Mouse (Mus musculus) small intestine, adult 2 months (tissue): ENCODE data around the gene Klhl26. TPM values are rescaled to one million over a fixed set of nuclear protein-coding genes. Genes with fewer than 3 reads are reported as not detected.
A peak's percentile ranks its signal among the peaks of the same experiment; 100 is the strongest.

Experiments used
- H3K27ac ChIP-seq: fragments of 200-500 bp; 2 replicates; pipeline ENCODE4 v1.5.1; 2012; ENCODE audit warnings: low read depth, low read length, control low read depth, inconsistent platforms; ENCODE audit not compliant: insufficient read depth
- H3K27me3 ChIP-seq: fragments of 200-500 bp; 2 replicates; pipeline ENCODE4 v1.6.1; 2012; ENCODE audit warnings: mild to moderate bottlenecking, moderate library complexity, low read length, inconsistent platforms; ENCODE audit not compliant: control insufficient read depth, insufficient read depth
- H3K36me3 ChIP-seq: fragments of 200-500 bp; 2 replicates; pipeline ENCODE4 v1.6.1; 2012; ENCODE audit warnings: mild to moderate bottlenecking, low read length, control low read depth, inconsistent platforms; ENCODE audit not compliant: control insufficient read depth, insufficient read depth
- H3K4me1 ChIP-seq: fragments of 200-500 bp; 2 replicates; pipeline ENCODE4 v1.6.1; 2012; ENCODE audit warnings: low read length, inconsistent platforms, mixed read lengths; ENCODE audit not compliant: control insufficient read depth, insufficient read depth, insufficient read length
- H3K4me3 ChIP-seq: fragments of 200-500 bp; 2 replicates; pipeline ENCODE4 v1.5.1; 2012; ENCODE audit warnings: low read depth, mild to moderate bottlenecking, control low read depth, inconsistent platforms, low read length, moderate library complexity
- CTCF ChIP-seq: fragments of 200-500 bp; IDR thresholded peaks from 2 replicates; pipeline ENCODE4 v1.5.1; 2012; ENCODE audit warnings: low read depth, mild to moderate bottlenecking, control low read depth, inconsistent platforms, low read length, moderate library complexity, mixed read lengths; ENCODE audit not compliant: insufficient replicate concordance, insufficient read length; ENCODE audit errors: extremely low read depth
- POLR2A ChIP-seq: fragments of 200-500 bp; IDR thresholded peaks from 2 replicates; pipeline ENCODE4 v1.6.1; 2012; ENCODE audit warnings: low read depth, mild to moderate bottlenecking, control low read depth, inconsistent platforms, low read length, moderate library complexity
- WGBS: fragments of 180-500 bp; shearing (Covaris S2); methylation state at CpG from one replicate; pipeline ENCODE4 v1.1.7; 2018; 5-methylcytosine and 5-hydroxymethylcytosine counted together
- polyA plus RNA-seq: library from polyadenylated mRNA; depleted of rRNA; stranded (reverse); fragments of >200 nt; gene quantifications from 2 replicates; pipeline ENCODE4 v1.2.3, GENCODE M21; 2012

Klhl26 gene
- polyA plus RNA-seq, 1 experiment = 30.8 TPM

- H3K4me1 ChIP-seq = peaks cover 19% of the 10 kb centered on the region
- TF ChIP-seq CTCF = peak; percentile 78
- peak; percentile 33; the same call in 1 of the 2 replicates for TF ChIP-seq POLR2A
- H3K27ac ChIP-seq = no peak within 1 kb of the TSS; the same call in 1 of the 2 replicates
- H3K4me3 ChIP-seq = peak within 1 kb of the TSS; percentile 70
- H3K27me3 ChIP-seq = no peaks in the 10 kb centered on the region
- H3K36me3 ChIP-seq = peaks cover 16% of the 10 kb centered on the region
- 3% methylated on average over 40 of the region's 40 CpGs for WGBS
Measured at GRCm38 (mm10) chr8:70506328-70507026, 29.7 kb upstream of the Klhl26 start, which contains the start of gene Rex1bd. Gene Rex1bd, minus strand, starts transcription at chr8:70506752.

GRCm38 (mm10) chr8:70505698-70506327 is 29.0 kb upstream of the Klhl26 start:
- 35% methylated on average over 32 of the region's 32 CpGs for WGBS
- Histone ChIP-seq H3K4me1 (peaks cover 20% of the 10 kb centered on the region), H3K36me3 (peaks cover 16% of the 10 kb centered on the region), H3K27me3 (no peaks in the 10 kb centered on the region), H3K27ac (no peak overlapping the region; the same call in 1 of the 2 replicates), H3K4me3 (peak overlapping the region; percentile 70)
- no peak for TF ChIP-seq CTCF
- no peak for TF ChIP-seq POLR2A

GRCm38 (mm10) chr8:70504851-70505250 is 28.1 kb upstream of the Klhl26 start:
- Histone ChIP-seq H3K36me3 (peaks cover 16% of the 10 kb centered on the region), H3K4me1 (peaks cover 23% of the 10 kb centered on the region), H3K27ac (no peak overlapping the region), H3K4me3 (no peak overlapping the region), H3K27me3 (no peaks in the 10 kb centered on the region)
- TF ChIP-seq POLR2A = no peak
- peak; percentile 87; the same call in 1 of the 2 replicates for TF ChIP-seq CTCF
- 90% methylated on average over 3 of the region's 3 CpGs for WGBS

- H3K27me3 ChIP-seq = no peaks in the 10 kb centered on the region
- no peak overlapping the region for H3K27ac ChIP-seq
- TF ChIP-seq POLR2A = no peak
- TF ChIP-seq CTCF = no peak
- peaks cover 16% of the 10 kb centered on the region for H3K36me3 ChIP-seq
- no peak overlapping the region for H3K4me3 ChIP-seq
- 83% methylated on average over 16 of the region's 16 CpGs for WGBS
- H3K4me1 ChIP-seq = peaks cover 22% of the 10 kb centered on the region
Measured at GRCm38 (mm10) chr8:70504291-70504716, 27.5 kb upstream of the Klhl26 start.

GRCm38 (mm10) chr8:70503062-70503750 is 26.4 kb upstream of the Klhl26 start:
- H3K4me1 ChIP-seq = peaks cover 14% of the 10 kb centered on the region
- peak; percentile 85 for TF ChIP-seq CTCF
- no peak for TF ChIP-seq POLR2A
- 0 out of 2 replicates have a peak, but pooled peaks cover 6% of the 10 kb centered on the region for H3K27me3 ChIP-seq
- H3K4me3 ChIP-seq = peak overlapping the region; percentile 6; the same call in 1 of the 2 replicates
- 21% methylated on average over 46 of the region's 46 CpGs for WGBS
- no peak overlapping the region for H3K27ac ChIP-seq
- peaks cover 9% of the 10 kb centered on the region for H3K36me3 ChIP-seq

GRCm38 (mm10) chr8:70502540-70502939 is 25.8 kb upstream of the Klhl26 start:
- Histone ChIP-seq H3K36me3 (peaks cover 4% of the 10 kb centered on the region), H3K27me3 (0 out of 2 replicates have a peak, but pooled peaks cover 6% of the 10 kb centered on the region), H3K4me1 (peaks cover 14% of the 10 kb centered on the region), H3K27ac (no peak overlapping the region), H3K4me3 (no peak overlapping the region)
- WGBS = 45% methylated on average over 12 of the region's 12 CpGs
- no peak for TF ChIP-seq POLR2A
- no peak for TF ChIP-seq CTCF
